Mouse (Mus musculus): ENCODE measurements at regions not wholly inside any gene's neighbourhood (a gene's known extent, or its start where the extent isn't known, plus 50 kb on each side); places are given as distances from the start of the nearest gene placed in this dataset.

DNA sequence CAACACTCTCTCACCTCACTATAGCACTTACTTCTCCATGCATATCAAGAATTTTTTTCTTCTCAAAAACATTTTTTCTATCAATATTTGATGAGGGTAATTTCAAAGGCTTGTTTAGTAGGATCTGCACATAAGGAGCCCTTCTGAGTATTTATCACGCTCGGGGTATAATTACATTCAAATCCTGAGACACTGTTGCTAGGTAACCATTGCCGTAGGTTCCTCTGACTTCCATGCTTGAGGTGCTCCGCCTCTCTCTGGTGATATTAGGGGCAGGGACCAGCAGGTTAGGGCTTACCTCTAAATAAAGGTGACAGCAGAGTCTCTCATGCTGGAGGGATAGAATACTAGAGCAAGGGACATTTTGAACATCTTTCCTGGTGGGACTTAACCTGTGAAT is 54.4 kb upstream of the 9630041A04Rik start:
- no peak for DNase-seq (ENCODE audit: low spot score)

DNA sequence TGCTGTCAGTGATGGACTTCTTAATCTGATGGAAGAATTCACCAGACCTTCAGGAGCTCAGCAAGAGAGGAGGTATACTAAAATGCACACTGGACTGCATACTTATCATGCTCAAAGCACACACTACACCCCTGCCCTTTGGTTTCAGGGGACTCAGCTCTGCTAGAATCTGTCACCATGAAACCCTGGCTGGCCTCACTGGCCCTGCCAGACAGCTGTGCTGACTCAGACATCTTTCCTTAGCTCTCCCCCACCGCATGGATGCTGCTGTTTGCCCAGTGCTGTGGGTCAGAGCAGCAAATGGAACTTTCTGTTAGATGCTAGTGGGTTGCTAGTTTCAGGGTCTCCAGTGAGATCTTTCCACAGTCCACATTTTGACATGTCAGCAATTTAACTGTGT is 64.9 kb upstream of the 9630041A04Rik start:
- DNase-seq (ENCODE audit: low spot score), result no peak

- no peak for DNase-seq (ENCODE audit: low spot score)
Observed at GRCm38 (mm10) chr9:101796063-101796462, 65.6 kb upstream of the 9630041A04Rik start.

- no peak for DNase-seq (ENCODE audit: low spot score)
Observed at GRCm38 (mm10) chr9:101795436-101795835, 66.2 kb upstream of the 9630041A04Rik start.

DNA sequence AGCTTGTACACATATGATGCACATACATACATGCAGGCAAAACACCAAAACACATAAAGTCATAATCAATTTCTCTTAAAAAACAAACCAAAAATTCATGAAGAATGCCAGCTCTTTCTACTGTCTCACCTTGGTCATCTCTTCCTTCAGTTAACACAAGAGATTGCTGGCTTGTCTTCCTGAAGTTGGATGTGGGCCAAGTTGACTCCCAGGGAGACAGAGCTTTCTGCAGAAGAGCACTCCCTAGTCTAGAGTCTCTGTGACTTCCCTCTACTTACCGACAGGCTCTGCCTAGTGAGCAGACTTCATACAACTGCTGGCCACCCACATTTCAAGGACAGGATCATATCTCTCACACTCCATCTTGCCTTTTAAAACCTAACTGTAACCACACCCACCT is 70.7 kb upstream of the 9630041A04Rik start:
- no peak for DNase-seq (ENCODE audit: low spot score)

- DNase-seq (ENCODE audit: low spot score), result no peak
Observed at GRCm38 (mm10) chr9:101740949-101741605, 120.6 kb upstream of the 9630041A04Rik start.

- DNase-seq (ENCODE audit: low spot score), result no peak
Observed at GRCm38 (mm10) chr9:101739322-101739721, 122.3 kb upstream of the 9630041A04Rik start.

- no peak for DNase-seq (ENCODE audit: low spot score)
Observed at GRCm38 (mm10) chr9:101734271-101734670, 127.4 kb upstream of the 9630041A04Rik start.

GRCm38 (mm10) chr9:101733611-101734225 is 127.9 kb upstream of the 9630041A04Rik start:
- DNase-seq (ENCODE audit: low spot score), result no peak

DNA sequence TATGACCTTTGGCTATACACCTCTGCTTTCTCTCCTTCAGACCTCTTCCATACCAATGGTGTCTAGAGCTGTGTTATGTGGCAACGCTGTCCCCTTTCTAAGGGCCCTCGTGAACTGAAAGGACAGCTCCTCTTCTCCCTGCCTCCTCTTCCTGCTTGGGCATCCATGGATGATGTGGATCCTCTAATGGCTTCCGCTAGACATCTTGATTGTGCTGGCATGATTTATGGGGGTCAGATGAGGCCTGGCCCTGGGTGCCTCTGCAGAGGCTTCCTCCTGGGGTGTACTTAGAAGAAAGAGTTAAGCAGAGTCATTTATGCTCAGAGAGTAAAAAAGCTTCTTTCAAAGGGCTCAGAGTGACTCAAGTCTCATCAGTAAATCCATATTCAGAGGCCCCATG is 131.5 kb upstream of the 9630041A04Rik start:
- DNase-seq (ENCODE audit: low spot score), result no peak

DNA sequence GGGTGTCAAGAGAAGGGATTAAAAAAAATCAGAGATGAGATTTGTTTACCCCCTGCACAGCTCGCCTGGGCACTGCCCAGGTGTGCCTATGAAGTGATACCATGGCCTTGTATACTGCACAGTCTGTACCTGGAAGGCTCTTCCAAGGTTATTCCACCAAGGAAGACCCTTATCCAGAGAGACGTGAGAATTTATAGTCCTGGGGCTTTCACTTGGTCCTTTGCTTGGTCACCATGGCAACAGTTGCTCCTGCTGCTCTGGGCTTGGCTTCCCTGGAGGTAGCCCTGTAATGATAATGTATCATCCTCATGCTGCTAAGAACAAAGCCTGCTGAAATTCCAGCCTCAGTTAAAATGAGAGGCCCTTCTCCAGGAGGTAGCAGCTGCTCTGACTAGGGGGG is 143.7 kb upstream of the 9630041A04Rik start:
- DNase-seq (ENCODE audit: low spot score), result no peak

GRCm38 (mm10) chr9:101716326-101716725 is 145.3 kb upstream of the 9630041A04Rik start:
- DNase-seq (ENCODE audit: low spot score), result no peak

DNA sequence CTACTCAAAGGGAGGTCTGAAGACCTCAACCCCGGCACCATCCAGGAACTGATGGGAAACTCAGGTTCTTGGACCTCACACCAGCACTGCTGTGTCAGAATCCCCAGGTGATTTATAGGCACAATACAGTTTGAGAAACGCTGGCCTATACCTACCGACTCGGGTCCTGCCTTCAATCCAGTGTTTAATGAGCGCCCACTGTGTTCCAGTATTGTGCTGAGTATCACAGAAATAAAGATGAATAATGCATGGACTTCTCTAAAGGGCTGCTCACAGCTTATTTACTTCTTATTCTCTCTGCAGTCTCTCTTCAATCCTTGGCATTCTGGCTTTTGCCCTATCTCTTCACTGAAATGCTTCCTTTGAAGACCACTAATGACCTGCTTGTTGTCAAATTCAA is 146.8 kb upstream of the 9630041A04Rik start:
- no peak for DNase-seq (ENCODE audit: low spot score)

- DNase-seq (ENCODE audit: low spot score), result no peak
Observed at GRCm38 (mm10) chr9:101710611-101711071, 151.0 kb upstream of the 9630041A04Rik start.

DNA sequence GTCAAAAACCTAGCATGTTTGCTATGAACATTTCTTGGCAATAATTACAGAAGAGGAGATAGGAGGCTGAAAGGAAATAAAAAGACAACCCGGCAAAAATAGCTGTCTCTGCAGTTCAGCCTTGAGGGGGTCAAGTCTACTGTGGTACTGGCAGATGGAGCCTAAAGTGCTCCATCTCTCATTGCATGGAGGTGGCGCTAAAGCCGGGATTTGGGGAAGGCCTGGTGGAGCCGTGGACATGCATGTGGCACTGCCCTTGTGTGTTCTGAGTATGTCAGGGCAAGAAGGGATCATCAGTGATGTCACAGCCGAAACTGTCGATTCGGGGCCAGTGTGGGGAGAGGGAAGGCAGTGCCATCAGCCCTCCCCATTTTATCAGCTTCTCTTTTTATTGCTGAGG is 161.3 kb upstream of the 9630041A04Rik start:
- no peak for DNase-seq (ENCODE audit: low spot score)

- DNase-seq (ENCODE audit: low spot score), result no peak
Observed at GRCm38 (mm10) chr9:101694054-101694453, 167.6 kb upstream of the 9630041A04Rik start.

DNA sequence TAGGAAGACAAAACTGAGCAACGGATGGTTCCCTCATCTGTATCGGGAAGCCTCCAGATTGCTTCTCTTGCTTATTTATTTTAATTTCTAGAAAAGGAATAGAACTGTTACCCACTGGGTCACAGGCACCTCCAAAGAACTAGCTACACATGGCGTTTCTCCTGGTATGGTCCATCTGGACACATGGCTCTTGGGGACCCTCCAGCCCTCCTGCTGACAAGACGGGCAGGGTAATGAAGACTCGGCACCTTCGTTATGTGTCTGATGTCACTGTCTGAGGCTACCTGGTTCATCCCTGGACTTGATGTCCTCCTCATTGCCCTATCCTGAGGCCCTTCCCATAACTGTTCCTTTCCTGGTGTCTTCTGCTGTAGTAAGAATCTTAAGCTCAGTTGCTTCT is 170.3 kb upstream of the 9630041A04Rik start:
- DNase-seq (ENCODE audit: low spot score), result no peak

DNA sequence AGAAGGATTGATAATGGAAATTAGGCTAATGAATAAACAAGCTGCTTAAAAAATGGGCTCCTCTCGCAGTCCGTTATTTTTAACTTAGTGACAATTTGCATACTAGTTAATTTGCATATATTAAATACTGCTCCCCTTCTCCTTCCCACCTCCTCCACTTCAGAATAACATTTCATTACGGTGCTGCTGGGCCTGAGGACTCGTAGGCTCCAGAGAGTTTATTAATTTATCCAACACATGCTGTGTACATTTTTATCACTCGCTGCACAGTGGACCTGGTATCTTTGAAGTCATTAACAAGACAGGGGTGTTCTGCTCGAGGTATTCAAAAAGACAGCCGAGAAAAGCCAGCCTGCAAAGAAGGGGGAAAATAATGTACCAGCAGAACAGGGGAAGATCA is 170.7 kb upstream of the 9630041A04Rik start:
- no peak for DNase-seq (ENCODE audit: low spot score)

DNA sequence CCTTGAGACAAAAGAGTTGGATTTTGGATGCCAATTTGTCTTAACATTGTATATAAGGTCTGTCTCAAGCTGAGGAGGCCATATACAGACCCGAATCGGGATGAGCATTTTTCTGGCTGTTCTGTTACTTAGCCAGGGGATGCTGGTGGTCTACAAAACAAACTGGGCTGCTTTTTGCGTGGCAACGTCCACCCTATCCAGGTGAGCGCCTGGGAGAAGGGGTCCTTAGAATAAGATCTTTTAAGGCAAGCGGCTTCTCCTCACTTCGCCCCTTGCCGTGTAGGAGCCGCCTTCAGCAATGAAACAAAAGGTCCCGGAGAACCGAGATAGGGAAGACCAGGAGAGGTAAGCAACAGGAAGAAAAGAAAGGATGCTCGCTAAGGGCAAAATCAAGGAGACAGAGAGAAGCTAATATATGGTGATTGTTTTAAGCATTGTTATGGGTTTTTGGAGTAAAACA is 171.2 kb upstream of the 9630041A04Rik start:
- no peak for DNase-seq (ENCODE audit: low spot score)

DNA sequence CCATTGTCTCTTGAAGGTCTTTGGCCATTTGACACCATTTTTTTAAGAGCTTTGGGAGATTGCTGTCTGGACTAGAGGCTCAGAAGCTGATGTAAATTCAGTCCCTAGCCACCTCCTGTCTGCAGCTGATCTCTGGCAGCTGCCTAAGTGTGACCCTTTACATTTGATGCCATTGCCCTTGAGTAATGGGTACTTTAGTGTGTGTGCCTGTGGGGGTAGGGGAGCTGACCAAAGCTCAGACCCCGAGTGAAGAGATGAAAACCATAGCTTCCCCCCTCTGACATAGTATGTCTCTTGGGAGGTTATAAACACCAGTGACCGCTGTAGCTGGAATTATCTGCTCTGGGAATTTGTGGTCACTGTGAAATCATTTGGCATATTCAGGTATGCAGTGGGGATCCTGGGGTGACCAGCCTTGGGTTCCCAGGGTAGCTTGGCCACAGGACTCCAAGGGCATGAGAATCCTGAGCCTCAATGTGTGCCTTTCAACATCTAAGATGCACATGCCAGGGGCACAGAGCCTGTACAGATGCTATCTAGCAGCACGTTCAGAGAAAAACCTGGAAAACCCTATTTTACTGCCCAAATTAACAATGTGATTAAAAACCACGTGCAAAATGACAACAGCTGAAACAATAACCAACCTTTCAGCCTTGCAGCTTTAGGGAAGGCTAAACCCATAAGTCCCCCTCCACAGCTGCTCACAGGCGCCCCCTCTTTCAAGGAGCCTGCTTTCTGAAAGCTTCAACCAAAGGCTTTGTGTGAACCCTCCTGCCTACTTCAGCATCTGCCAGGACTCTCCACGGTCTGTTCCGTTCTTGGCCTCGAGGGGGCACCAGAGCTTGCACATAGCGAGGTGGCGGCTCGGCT is 171.9 kb upstream of the 9630041A04Rik start:
- peak; percentile 2 for DNase-seq (ENCODE audit: low spot score)

- no peak for DNase-seq (ENCODE audit: low spot score)
Observed at GRCm38 (mm10) chr9:101687226-101687625, 174.4 kb upstream of the 9630041A04Rik start.

DNA sequence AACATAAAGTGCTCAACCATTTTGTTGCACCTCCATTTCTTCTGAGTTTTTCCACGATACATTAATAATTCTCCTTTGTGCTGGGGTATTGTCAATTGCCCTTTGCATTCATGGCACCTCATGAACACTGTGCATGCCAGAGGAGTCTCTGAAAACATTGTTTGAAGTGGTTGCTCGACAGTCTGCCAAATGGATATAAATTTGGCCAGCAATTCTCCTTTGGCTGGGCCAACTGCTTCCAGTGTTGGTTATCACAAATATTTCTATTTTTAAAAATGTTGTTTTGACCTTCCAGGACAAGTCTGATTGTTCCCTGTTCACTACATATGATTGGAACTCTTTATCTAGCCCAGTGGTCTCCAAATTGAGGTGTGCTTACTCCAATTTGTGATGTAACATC is 184.1 kb upstream of the 9630041A04Rik start:
- DNase-seq (ENCODE audit: low spot score), result no peak

DNA sequence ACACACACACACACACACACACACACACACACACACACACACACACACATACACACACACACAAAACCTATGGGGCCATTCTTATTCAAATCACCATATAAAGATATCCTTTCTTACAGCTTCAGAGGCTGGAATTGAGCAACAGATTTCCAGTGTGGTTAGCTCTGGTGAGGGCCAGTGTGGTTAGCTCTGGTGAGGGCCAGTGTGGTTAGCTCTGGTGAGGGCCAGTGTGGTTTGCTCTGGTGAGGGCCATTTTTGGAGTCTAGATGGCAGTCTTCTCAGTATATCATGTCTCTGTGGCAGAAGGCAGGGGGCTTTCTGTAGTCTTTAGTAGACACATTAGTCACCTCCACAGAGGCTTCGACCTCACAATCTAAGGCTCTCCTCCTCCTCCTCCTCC is 191.5 kb upstream of the 9630041A04Rik start:
- no peak for DNase-seq (ENCODE audit: low spot score)
